Mouse (Mus musculus): ENCODE measurements around the gene Lrrc71. TPM values are rescaled to one million over a fixed set of nuclear protein-coding genes. Genes with fewer than 3 reads are reported as not detected.

Lrrc71 gene
- polyA plus RNA-seq, 1 experiment = not detected

DNA sequence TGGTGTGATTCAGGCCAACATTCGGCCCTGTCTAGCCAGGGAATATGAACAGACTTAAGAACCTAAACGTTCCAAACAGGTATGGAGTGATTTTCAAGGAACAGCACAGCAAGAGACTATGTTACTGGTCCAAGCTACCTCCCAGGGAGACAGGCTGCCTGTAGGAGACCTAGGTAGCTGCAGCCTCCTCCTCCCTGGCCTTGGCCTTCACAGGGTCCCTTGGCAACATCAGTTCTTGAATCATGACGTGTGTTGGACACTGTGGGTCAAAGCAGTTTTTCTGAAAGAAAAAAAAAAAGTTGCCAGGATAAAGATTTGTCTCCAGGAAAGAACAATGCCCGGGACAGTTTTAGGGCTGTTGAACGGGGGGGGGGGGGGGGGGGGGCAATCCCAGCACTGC lies 9.5 kb downstream of the Lrrc71 start:
- Histone ChIP-seq H3K4me3 (ENCODE audit: insufficient read depth, low read depth, low read length) (no peak overlapping the region), H3K4me1 (ENCODE audit: control insufficient read depth, insufficient read depth, low read length) (peaks cover 11% of the 10 kb centered on the region), H3K27ac (ENCODE audit: insufficient read depth, low read depth, low read length) (no peak overlapping the region)
- WGBS = 62% methylated on average over 5 of the region's 5 CpGs
- TF ChIP-seq POLR2A (IDR thresholded peaks at IDR 0.05; ENCODE audit: insufficient read depth, low read depth, low read length) (no peak), CTCF (IDR thresholded peaks at IDR 0.05; ENCODE audit: insufficient read depth, low read depth, low read length) (no peak)

- TF ChIP-seq CTCF (IDR thresholded peaks at IDR 0.05; ENCODE audit: insufficient read depth, low read depth, low read length) (no peak), POLR2A (IDR thresholded peaks at IDR 0.05; ENCODE audit: insufficient read depth, low read depth, low read length) (no peak)
- Histone ChIP-seq H3K4me1 (ENCODE audit: control insufficient read depth, insufficient read depth, low read length) (peaks cover 4% of the 10 kb centered on the region; the same call in 1 of the 2 replicates), H3K27ac (ENCODE audit: insufficient read depth, low read depth, low read length) (no peak overlapping the region), H3K4me3 (ENCODE audit: insufficient read depth, low read depth, low read length) (no peak overlapping the region)
- WGBS = 90% methylated on average over 9 of the region's 9 CpGs
These were observed 13.1 kb downstream of the Lrrc71 start for GRCm38 (mm10) chr3:87735335-87735734.

- no peak overlapping the region for H3K27ac ChIP-seq (ENCODE audit: insufficient read depth, low read depth, low read length)
- TF ChIP-seq POLR2A (IDR thresholded peaks at IDR 0.05; ENCODE audit: insufficient read depth, low read depth, low read length) = no peak
- TF ChIP-seq CTCF (IDR thresholded peaks at IDR 0.05; ENCODE audit: insufficient read depth, low read depth, low read length) = no peak
- 87% methylated on average over 11 of the region's 11 CpGs for WGBS
- H3K4me3 ChIP-seq (ENCODE audit: insufficient read depth, low read depth, low read length) = no peak overlapping the region
- peaks cover 4% of the 10 kb centered on the region; the same call in 1 of the 2 replicates for H3K4me1 ChIP-seq (ENCODE audit: control insufficient read depth, insufficient read depth, low read length)
These were observed 14.3 kb downstream of the Lrrc71 start for GRCm38 (mm10) chr3:87733984-87734761.

- Histone ChIP-seq H3K4me3 (ENCODE audit: insufficient read depth, low read depth, low read length) (no peak overlapping the region), H3K4me1 (ENCODE audit: control insufficient read depth, insufficient read depth, low read length) (no peaks in the 10 kb centered on the region), H3K27ac (ENCODE audit: insufficient read depth, low read depth, low read length) (no peak overlapping the region)
- no peak for TF ChIP-seq POLR2A (IDR thresholded peaks at IDR 0.05; ENCODE audit: insufficient read depth, low read depth, low read length)
- no peak for TF ChIP-seq CTCF (IDR thresholded peaks at IDR 0.05; ENCODE audit: insufficient read depth, low read depth, low read length)
- 86% methylated on average over 4 of the region's 4 CpGs for WGBS
These were observed 15.3 kb downstream of the Lrrc71 start for GRCm38 (mm10) chr3:87733098-87733497.

- 92% methylated on average over 6 of the region's 6 CpGs for WGBS
- Histone ChIP-seq H3K4me3 (ENCODE audit: insufficient read depth, low read depth, low read length) (no peak overlapping the region), H3K4me1 (ENCODE audit: control insufficient read depth, insufficient read depth, low read length) (no peaks in the 10 kb centered on the region), H3K27ac (ENCODE audit: insufficient read depth, low read depth, low read length) (no peak overlapping the region)
- TF ChIP-seq CTCF (IDR thresholded peaks at IDR 0.05; ENCODE audit: insufficient read depth, low read depth, low read length) = no peak
These were observed 19.7 kb downstream of the Lrrc71 start for GRCm38 (mm10) chr3:87728696-87729095.

DNA sequence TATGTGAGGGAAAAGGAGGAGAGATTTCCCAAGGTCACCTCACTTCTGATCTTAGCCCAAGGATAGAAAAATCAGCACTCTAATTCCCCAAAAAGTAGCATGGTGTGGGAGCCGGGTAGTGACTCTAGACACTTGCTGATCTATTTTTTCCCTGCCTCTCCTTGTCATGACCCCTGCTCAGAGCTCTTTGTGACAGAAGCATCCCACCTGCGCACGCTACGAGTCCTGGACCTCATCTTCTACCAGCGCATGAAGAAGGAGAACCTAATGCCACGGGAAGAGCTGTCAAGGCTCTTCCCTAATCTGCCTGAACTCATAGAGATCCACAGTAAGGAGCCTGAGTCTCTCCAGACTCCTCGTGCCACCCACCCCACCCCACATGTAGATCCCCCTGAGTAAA lies 22.2 kb downstream of the Lrrc71 start:
- no peak overlapping the region for H3K27ac ChIP-seq (ENCODE audit: insufficient read depth, low read depth, low read length)
- 98% methylated on average over 7 of the region's 7 CpGs for WGBS
- H3K4me3 ChIP-seq (ENCODE audit: insufficient read depth, low read depth, low read length) = no peak overlapping the region
- TF ChIP-seq POLR2A (IDR thresholded peaks at IDR 0.05; ENCODE audit: insufficient read depth, low read depth, low read length) = no peak
- TF ChIP-seq CTCF (IDR thresholded peaks at IDR 0.05; ENCODE audit: insufficient read depth, low read depth, low read length) = no peak
- H3K4me1 ChIP-seq (ENCODE audit: control insufficient read depth, insufficient read depth, low read length) = no peaks in the 10 kb centered on the region

- TF ChIP-seq POLR2A (IDR thresholded peaks at IDR 0.05; ENCODE audit: insufficient read depth, low read depth, low read length) (no peak), CTCF (IDR thresholded peaks at IDR 0.05; ENCODE audit: insufficient read depth, low read depth, low read length) (no peak)
- Histone ChIP-seq H3K4me1 (ENCODE audit: control insufficient read depth, insufficient read depth, low read length) (no peaks in the 10 kb centered on the region), H3K27ac (ENCODE audit: insufficient read depth, low read depth, low read length) (no peak overlapping the region), H3K4me3 (ENCODE audit: insufficient read depth, low read depth, low read length) (no peak overlapping the region)
- 96% methylated on average over 16 of the region's 16 CpGs for WGBS
These were observed 22.8 kb downstream of the Lrrc71 start for GRCm38 (mm10) chr3:87725396-87726160.

GRCm38 (mm10) chr3:87724556-87724955 lies 23.9 kb downstream of the Lrrc71 start:
- TF ChIP-seq POLR2A (IDR thresholded peaks at IDR 0.05; ENCODE audit: insufficient read depth, low read depth, low read length) (no peak), CTCF (IDR thresholded peaks at IDR 0.05; ENCODE audit: insufficient read depth, low read depth, low read length) (no peak)
- Histone ChIP-seq H3K4me1 (ENCODE audit: control insufficient read depth, insufficient read depth, low read length) (no peaks in the 10 kb centered on the region), H3K4me3 (ENCODE audit: insufficient read depth, low read depth, low read length) (no peak overlapping the region), H3K27ac (ENCODE audit: insufficient read depth, low read depth, low read length) (no peak overlapping the region)
- 86% methylated on average over 6 of the region's 6 CpGs for WGBS

DNA sequence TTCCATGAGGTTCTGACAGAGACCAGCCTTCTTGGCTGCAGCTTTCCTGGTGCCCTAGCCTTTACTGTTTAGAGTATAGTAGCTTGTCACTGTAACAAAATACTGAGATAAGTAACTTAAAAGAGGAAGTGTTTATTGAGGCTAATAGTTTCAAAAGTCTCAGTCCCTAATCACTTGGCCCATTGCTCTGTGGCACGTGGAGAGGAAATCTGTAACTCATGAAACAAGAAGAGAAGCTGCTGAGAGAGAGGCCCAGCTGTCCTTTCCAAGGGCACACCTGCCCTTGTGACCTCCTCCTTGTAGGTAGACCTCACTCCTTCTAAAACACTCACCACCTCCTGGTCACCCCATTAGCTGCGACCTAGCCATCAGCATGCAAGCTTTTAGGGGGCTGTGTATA lies 29.9 kb downstream of the Lrrc71 start:
- no peak overlapping the region for H3K27ac ChIP-seq (ENCODE audit: insufficient read depth, low read depth, low read length)
- TF ChIP-seq POLR2A (IDR thresholded peaks at IDR 0.05; ENCODE audit: insufficient read depth, low read depth, low read length) (no peak), CTCF (IDR thresholded peaks at IDR 0.05; ENCODE audit: insufficient read depth, low read depth, low read length) (no peak)
- 88% methylated on average over 2 of the region's 2 CpGs for WGBS
- H3K4me3 ChIP-seq (ENCODE audit: insufficient read depth, low read depth, low read length) = no peak overlapping the region
- H3K4me1 ChIP-seq (ENCODE audit: control insufficient read depth, insufficient read depth, low read length) = no peaks in the 10 kb centered on the region

Other genes with a start within 250 kb of the Lrrc71 start
- gene Etv3, start 223.2 kb downstream of the Lrrc71 start, polyA plus RNA-seq (2012; ENCODE audit: insufficient read depth, insufficient read length, low replicate concordance, missing spikeins) = not detected in 2 replicates
- not detected in 2 replicates for gene Arhgef11, start 131.1 kb downstream of the Lrrc71 start, polyA plus RNA-seq (2012; ENCODE audit: insufficient read depth, insufficient read length, low replicate concordance, missing spikeins)
- not detected in 2 replicates for gene Ntrk1, start 46.5 kb upstream of the Lrrc71 start, polyA plus RNA-seq (2012; ENCODE audit: insufficient read depth, insufficient read length, low replicate concordance, missing spikeins)
- not detected in 2 replicates for gene Insrr, start 48.3 kb upstream of the Lrrc71 start, polyA plus RNA-seq (2012; ENCODE audit: insufficient read depth, insufficient read length, low replicate concordance, missing spikeins)
- not detected in 2 replicates for gene Pear1, start 75.7 kb upstream of the Lrrc71 start, polyA plus RNA-seq (2012; ENCODE audit: insufficient read depth, insufficient read length, low replicate concordance, missing spikeins)
- not detected in 2 replicates for gene Sh2d2a, start 98.1 kb upstream of the Lrrc71 start, polyA plus RNA-seq (2012; ENCODE audit: insufficient read depth, insufficient read length, low replicate concordance, missing spikeins)
- gene Prcc, start 137.0 kb upstream of the Lrrc71 start, polyA plus RNA-seq (2012; ENCODE audit: insufficient read depth, insufficient read length, low replicate concordance, missing spikeins) = not detected in 2 replicates
- 549 TPM in 1 of 2 replicates, not detected in the other for gene Hdgf, start 157.7 kb upstream of the Lrrc71 start, polyA plus RNA-seq (2012; ENCODE audit: insufficient read depth, insufficient read length, low replicate concordance, missing spikeins)
- gene Mrpl24, start 170.9 kb upstream of the Lrrc71 start, polyA plus RNA-seq (2012; ENCODE audit: insufficient read depth, insufficient read length, low replicate concordance, missing spikeins) = not detected in 2 replicates
- gene Isg20l2, start 181.7 kb upstream of the Lrrc71 start, polyA plus RNA-seq (2012; ENCODE audit: insufficient read depth, insufficient read length, low replicate concordance, missing spikeins) = not detected in 2 replicates
- gene Rrnad1, start 182.1 kb upstream of the Lrrc71 start, polyA plus RNA-seq (2012; ENCODE audit: insufficient read depth, insufficient read length, low replicate concordance, missing spikeins) = not detected in 2 replicates
- not detected in 2 replicates for gene Crabp2, start 200.0 kb upstream of the Lrrc71 start, polyA plus RNA-seq (2012; ENCODE audit: insufficient read depth, insufficient read length, low replicate concordance, missing spikeins)
- not detected in 2 replicates for gene Nes, start 222.5 kb upstream of the Lrrc71 start, polyA plus RNA-seq (2012; ENCODE audit: insufficient read depth, insufficient read length, low replicate concordance, missing spikeins)